7 mouse cellular contexts compared by ENCODE assay signal in genomic region chr5:73133833-73134185, GRCm38 (mm10).
DNase-seq lines count a peak whose midpoint lies in the region; ATAC-seq and TF ChIP-seq lines count a peak whose summit lies in the region.

No protein-coding gene starts in this region.

- no peaks in the 10 kb centered on the region for H3K4me1 ChIP-seq in lung, postnatal 0 days (ENCODE audit: insufficient read depth, low read depth, low read length)

- no peak overlapping the region for H3K4me3 ChIP-seq in lung, postnatal 0 days (ENCODE audit: low read depth, low read length)

- DNase-seq in MEL-GATA-1-ER (ENCODE audit: extremely low read depth, low read depth) = peak; percentile 63
- DNase-seq in cerebellum, postnatal 14 days = peak; percentile 66 to 70
- peak; percentile 9 to 60 for DNase-seq in heart, postnatal 14 days
- DNase-seq in kidney, postnatal 36 days = peak; percentile 51 to 54
- DNase-seq in lung, postnatal 0 days (ENCODE audit: low spot score) = peak; percentile 76
- peak; percentile 40 for DNase-seq in skeletal muscle tissue, adult 2 months (ENCODE audit: low read depth, low spot score)

- peak; percentile 93 for TF ChIP-seq CTCF in lung, postnatal 0 days (IDR thresholded peaks at IDR 0.05)

- H3K36me3 ChIP-seq in lung, postnatal 0 days (ENCODE audit: insufficient read depth, low read length) = no peaks in the 10 kb centered on the region; the same call in 1 of the 2 replicates

- H3K4me2 ChIP-seq in lung, postnatal 0 days (replicated peaks; ENCODE audit: low read depth, low read length) = no peak overlapping the region

- H3K9ac ChIP-seq in lung, postnatal 0 days (replicated peaks; ENCODE audit: low read depth) = no peak overlapping the region

- no peaks in the 10 kb centered on the region for H3K9me3 ChIP-seq in lung, postnatal 0 days (ENCODE audit: low read length)

- peak; percentile 86 for ATAC-seq in CD4-positive, CD25-positive, alpha-beta regulatory T cell, adult 4 months
- peak; percentile 54 for ATAC-seq in lung, postnatal 0 days

- 33% methylated on average over 5 of the region's 5 CpGs for WGBS in lung, postnatal 0 days

- no peak overlapping the region for H3K27ac ChIP-seq in lung, postnatal 0 days (ENCODE audit: low read length)

- TF ChIP-seq EP300 in lung, postnatal 0 days (IDR thresholded peaks at IDR 0.05) = no peak

- no peaks in the 10 kb centered on the region for H3K27me3 ChIP-seq in lung, postnatal 0 days (replicated peaks; ENCODE audit: insufficient read depth, low read length)

- intact Hi-C loops in heart, postnatal 14 days (cut with DNase I) = loop anchor here (1.0 to 5.0 kb wide), 5 partner anchors 58 to 248 kb away; partner anchors contain the start of genes Fryl and Ociad1
